Mouse (Mus musculus): ENCODE measurements around the gene Actr2. TPM values are rescaled to one million over a fixed set of nuclear protein-coding genes. Genes with fewer than 3 reads are reported as not detected.
"Not testable (repeated sequence)": the region's sequence is repeated elsewhere in the genome, so short reads cannot be mapped to it uniquely, and the experiment has no call there.

The Actr2 gene
- polyA plus RNA-seq, 1 experiment from 2014 or later: 188 TPM

DNA sequence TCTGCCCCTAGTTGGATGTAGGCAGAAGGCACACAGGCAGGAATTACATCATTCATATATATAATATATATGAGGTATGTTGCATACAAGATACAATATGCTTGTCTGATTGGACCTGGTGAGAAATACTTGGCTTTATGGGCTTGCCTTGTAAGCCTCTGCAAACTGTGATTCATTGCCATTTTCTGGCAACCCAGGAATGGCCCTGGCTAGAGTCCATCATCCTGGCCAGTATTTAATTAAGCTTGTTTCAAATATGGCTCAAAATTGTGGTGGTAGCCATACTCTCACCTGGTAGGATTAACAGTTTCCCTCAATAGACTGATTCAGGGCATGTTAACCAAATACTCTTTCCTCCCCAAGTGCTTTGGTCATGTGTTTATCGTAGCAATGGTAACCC is 46.6 kb downstream of the Actr2 start:
- Histone ChIP-seq H3K4me2 (ENCODE audit: low read length) (no peak overlapping the region), H3K27me3 (ENCODE audit: control insufficient read depth, insufficient read depth, low read depth, low read length) (no peaks in the 10 kb centered on the region), H3K4me1 (ENCODE audit: control insufficient read depth, insufficient read depth, low read length) (no peaks in the 10 kb centered on the region), H3K36me3 (ENCODE audit: control insufficient read depth, insufficient read depth, low read length) (peaks cover 4% of the 10 kb centered on the region), H3K9ac (ENCODE audit: low read depth, low read length) (no peak overlapping the region), H3K9me3 (replicated peaks; ENCODE audit: control insufficient read depth, low read length, poor library complexity, severe bottlenecking) (no peaks in the 10 kb centered on the region), H3K27ac (ENCODE audit: low read length) (no peak overlapping the region), H3K4me3 (ENCODE audit: low read depth, low read length) (no peak overlapping the region)
- ATAC-seq: no peak
- 95% methylated on average over 1 of the region's 1 CpGs for WGBS

DNA sequence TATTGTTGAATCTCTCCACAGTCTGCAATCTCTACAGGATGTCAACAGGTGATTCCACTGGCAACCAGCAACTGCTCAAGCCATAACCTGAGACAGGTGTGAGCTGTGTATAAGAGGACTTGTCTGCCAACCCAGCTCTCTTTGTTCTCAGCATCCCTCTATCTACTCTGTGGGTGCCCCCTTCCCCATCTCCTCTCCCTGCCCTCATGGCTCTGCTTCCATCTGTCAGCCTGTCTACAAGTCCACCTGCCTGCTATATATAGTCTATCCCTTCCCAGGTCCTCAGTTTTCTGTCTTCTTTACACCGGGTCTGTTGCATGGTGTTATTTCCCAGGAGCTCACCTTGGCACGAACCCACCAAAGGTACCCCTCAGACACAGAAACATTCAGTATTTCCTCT is 47.8 kb downstream of the Actr2 start:
- no peak overlapping the region for H3K4me2 ChIP-seq (ENCODE audit: low read length)
- WGBS: 96% methylated on average over 2 of the region's 2 CpGs
- H3K36me3 ChIP-seq (ENCODE audit: control insufficient read depth, insufficient read depth, low read length): peaks cover 5% of the 10 kb centered on the region; the same call in 1 of the 2 replicates
- no peaks in the 10 kb centered on the region for H3K4me1 ChIP-seq (ENCODE audit: control insufficient read depth, insufficient read depth, low read length)
- H3K27ac ChIP-seq (ENCODE audit: low read length): no peak overlapping the region
- no peak overlapping the region for H3K9ac ChIP-seq (ENCODE audit: low read depth, low read length)
- no peak overlapping the region for H3K4me3 ChIP-seq (ENCODE audit: low read depth, low read length)
- H3K27me3 ChIP-seq (ENCODE audit: control insufficient read depth, insufficient read depth, low read depth, low read length): no peaks in the 10 kb centered on the region
- H3K9me3 ChIP-seq (replicated peaks; ENCODE audit: control insufficient read depth, low read length, poor library complexity, severe bottlenecking): no peaks in the 10 kb centered on the region
- ATAC-seq: no peak

GRCm38 (mm10) chr11:20064086-20064485 is 48.6 kb downstream of the Actr2 start:
- not testable (repeated sequence) for H3K4me1 ChIP-seq (ENCODE audit: control insufficient read depth, insufficient read depth, low read length); H3K9ac ChIP-seq (ENCODE audit: low read depth, low read length); H3K4me3 ChIP-seq (ENCODE audit: low read depth, low read length); H3K9me3 ChIP-seq (replicated peaks; ENCODE audit: control insufficient read depth, low read length, poor library complexity, severe bottlenecking); H3K27me3 ChIP-seq (ENCODE audit: control insufficient read depth, insufficient read depth, low read depth, low read length); H3K36me3 ChIP-seq (ENCODE audit: control insufficient read depth, insufficient read depth, low read length); H3K4me2 ChIP-seq (ENCODE audit: low read length); ATAC-seq; H3K27ac ChIP-seq (ENCODE audit: low read length)
- 5% methylated on average over 2 of the region's 2 CpGs for WGBS

GRCm38 (mm10) chr11:20062801-20063200 is 49.9 kb downstream of the Actr2 start:
- H3K36me3 ChIP-seq (ENCODE audit: control insufficient read depth, insufficient read depth, low read length); H3K4me3 ChIP-seq (ENCODE audit: low read depth, low read length); H3K9ac ChIP-seq (ENCODE audit: low read depth, low read length); H3K27ac ChIP-seq (ENCODE audit: low read length); H3K4me2 ChIP-seq (ENCODE audit: low read length); H3K27me3 ChIP-seq (ENCODE audit: control insufficient read depth, insufficient read depth, low read depth, low read length); ATAC-seq; H3K9me3 ChIP-seq (replicated peaks; ENCODE audit: control insufficient read depth, low read length, poor library complexity, severe bottlenecking); H3K4me1 ChIP-seq (ENCODE audit: control insufficient read depth, insufficient read depth, low read length): not testable (repeated sequence)
- WGBS: 87% methylated on average over 9 of the region's 9 CpGs

- Histone ChIP-seq H3K36me3 (ENCODE audit: control insufficient read depth, insufficient read depth, low read length) (peaks cover 21% of the 10 kb centered on the region), H3K27me3 (ENCODE audit: control insufficient read depth, insufficient read depth, low read depth, low read length) (no peaks in the 10 kb centered on the region), H3K27ac (ENCODE audit: low read length) (no peak overlapping the region), H3K9ac (ENCODE audit: low read depth, low read length) (no peak overlapping the region), H3K4me1 (ENCODE audit: control insufficient read depth, insufficient read depth, low read length) (no peaks in the 10 kb centered on the region), H3K9me3 (replicated peaks; ENCODE audit: control insufficient read depth, low read length, poor library complexity, severe bottlenecking) (no peaks in the 10 kb centered on the region), H3K4me2 (ENCODE audit: low read length) (no peak overlapping the region), H3K4me3 (ENCODE audit: low read depth, low read length) (no peak overlapping the region)
- no peak for ATAC-seq
- 83% methylated on average over 3 of the region's 3 CpGs for WGBS
Observed at GRCm38 (mm10) chr11:20059736-20060135, 53.0 kb downstream of the Actr2 start.

GRCm38 (mm10) chr11:20057429-20057828 is 55.3 kb downstream of the Actr2 start:
- no peaks in the 10 kb centered on the region for H3K27me3 ChIP-seq (ENCODE audit: control insufficient read depth, insufficient read depth, low read depth, low read length)
- H3K9me3 ChIP-seq (replicated peaks; ENCODE audit: control insufficient read depth, low read length, poor library complexity, severe bottlenecking): no peaks in the 10 kb centered on the region
- H3K9ac ChIP-seq (ENCODE audit: low read depth, low read length): no peak overlapping the region
- 100% methylated on average over 2 of the region's 2 CpGs for WGBS
- H3K27ac ChIP-seq (ENCODE audit: low read length): no peak overlapping the region
- H3K4me3 ChIP-seq (ENCODE audit: low read depth, low read length): no peak overlapping the region
- H3K4me1 ChIP-seq (ENCODE audit: control insufficient read depth, insufficient read depth, low read length): peaks cover 3% of the 10 kb centered on the region; the same call in 1 of the 2 replicates
- H3K36me3 ChIP-seq (ENCODE audit: control insufficient read depth, insufficient read depth, low read length): peaks cover 21% of the 10 kb centered on the region
- peak; percentile 36; the same call in 1 of the 2 replicates for ATAC-seq
- no peak overlapping the region for H3K4me2 ChIP-seq (ENCODE audit: low read length)

DNA sequence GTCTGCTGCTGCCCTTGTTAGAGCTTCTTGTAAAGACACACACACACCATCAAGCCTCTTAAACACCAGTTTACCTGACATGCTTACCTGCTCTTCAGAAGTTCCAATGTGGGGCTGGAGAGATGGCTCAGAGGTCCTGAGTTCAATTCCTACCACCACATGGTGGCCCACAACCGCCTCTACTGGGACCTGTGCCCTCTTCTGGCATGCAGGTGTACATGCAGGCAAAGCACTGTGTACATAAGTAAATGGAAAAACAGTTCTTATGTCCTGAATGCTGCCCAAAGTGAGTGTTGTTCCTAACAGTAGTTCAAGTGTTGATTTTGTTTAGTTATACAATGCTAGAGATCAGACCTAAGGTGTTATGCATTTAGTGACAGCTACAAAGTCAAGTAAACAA is 56.5 kb downstream of the Actr2 start:
- Histone ChIP-seq H3K27ac (ENCODE audit: low read length) (no peak overlapping the region), H3K36me3 (ENCODE audit: control insufficient read depth, insufficient read depth, low read length) (peaks cover 21% of the 10 kb centered on the region), H3K4me2 (ENCODE audit: low read length) (no peak overlapping the region), H3K9me3 (replicated peaks; ENCODE audit: control insufficient read depth, low read length, poor library complexity, severe bottlenecking) (no peaks in the 10 kb centered on the region), H3K9ac (ENCODE audit: low read depth, low read length) (no peak overlapping the region), H3K4me1 (ENCODE audit: control insufficient read depth, insufficient read depth, low read length) (peaks cover 3% of the 10 kb centered on the region; the same call in 1 of the 2 replicates), H3K27me3 (ENCODE audit: control insufficient read depth, insufficient read depth, low read depth, low read length) (no peaks in the 10 kb centered on the region), H3K4me3 (ENCODE audit: low read depth, low read length) (no peak overlapping the region)
- WGBS: 91% methylated on average over 1 of the region's 1 CpGs
- no peak for ATAC-seq

- no peaks in the 10 kb centered on the region for H3K9me3 ChIP-seq (replicated peaks; ENCODE audit: control insufficient read depth, low read length, poor library complexity, severe bottlenecking)
- peaks cover 18% of the 10 kb centered on the region; the same call in 1 of the 2 replicates for H3K36me3 ChIP-seq (ENCODE audit: control insufficient read depth, insufficient read depth, low read length)
- no peak overlapping the region for H3K4me2 ChIP-seq (ENCODE audit: low read length)
- peaks cover 3% of the 10 kb centered on the region; the same call in 1 of the 2 replicates for H3K4me1 ChIP-seq (ENCODE audit: control insufficient read depth, insufficient read depth, low read length)
- H3K27me3 ChIP-seq (ENCODE audit: control insufficient read depth, insufficient read depth, low read depth, low read length): no peaks in the 10 kb centered on the region
- 0 out of 2 replicates have a peak, but pooled peaks have one; percentile 36 for ATAC-seq
- no peak overlapping the region for H3K27ac ChIP-seq (ENCODE audit: low read length)
- H3K9ac ChIP-seq (ENCODE audit: low read depth, low read length): no peak overlapping the region
- 27% methylated on average over 5 of the region's 5 CpGs for WGBS
- H3K4me3 ChIP-seq (ENCODE audit: low read depth, low read length): no peak overlapping the region
Observed at GRCm38 (mm10) chr11:20054617-20055016, 58.1 kb downstream of the Actr2 start.

GRCm38 (mm10) chr11:20053951-20054350 is 58.8 kb downstream of the Actr2 start:
- ATAC-seq: no peak
- Histone ChIP-seq H3K4me1 (ENCODE audit: control insufficient read depth, insufficient read depth, low read length) (peaks cover 3% of the 10 kb centered on the region; the same call in 1 of the 2 replicates), H3K9me3 (replicated peaks; ENCODE audit: control insufficient read depth, low read length, poor library complexity, severe bottlenecking) (no peaks in the 10 kb centered on the region), H3K4me3 (ENCODE audit: low read depth, low read length) (no peak overlapping the region), H3K27ac (ENCODE audit: low read length) (no peak overlapping the region), H3K9ac (ENCODE audit: low read depth, low read length) (no peak overlapping the region), H3K36me3 (ENCODE audit: control insufficient read depth, insufficient read depth, low read length) (peaks cover 14% of the 10 kb centered on the region; the same call in 1 of the 2 replicates), H3K4me2 (ENCODE audit: low read length) (no peak overlapping the region), H3K27me3 (ENCODE audit: control insufficient read depth, insufficient read depth, low read depth, low read length) (no peaks in the 10 kb centered on the region)
- 69% methylated on average over 3 of the region's 3 CpGs for WGBS
